Mouse (Mus musculus): ENCODE data around the gene Olfr901. TPM values are rescaled to one million over a fixed set of nuclear protein-coding genes. Genes with fewer than 3 reads are reported as not detected.
"Not testable (repeated sequence)": the region's sequence is repeated elsewhere in the genome, so short reads cannot be mapped to it uniquely, and the experiment has no call there.

The Olfr901 gene
- total RNA-seq (2021), result not detected
- long read RNA-seq, experiment 1, result 0 reads
- long read RNA-seq, experiment 2, result 0 reads

- DNase-seq, result no peak
Observed at GRCm38 (mm10) chr9:38429155-38429554, at the start of gene Olfr901. Gene Olfr901 (plus strand): TSS chr9:38429455.

DNA sequence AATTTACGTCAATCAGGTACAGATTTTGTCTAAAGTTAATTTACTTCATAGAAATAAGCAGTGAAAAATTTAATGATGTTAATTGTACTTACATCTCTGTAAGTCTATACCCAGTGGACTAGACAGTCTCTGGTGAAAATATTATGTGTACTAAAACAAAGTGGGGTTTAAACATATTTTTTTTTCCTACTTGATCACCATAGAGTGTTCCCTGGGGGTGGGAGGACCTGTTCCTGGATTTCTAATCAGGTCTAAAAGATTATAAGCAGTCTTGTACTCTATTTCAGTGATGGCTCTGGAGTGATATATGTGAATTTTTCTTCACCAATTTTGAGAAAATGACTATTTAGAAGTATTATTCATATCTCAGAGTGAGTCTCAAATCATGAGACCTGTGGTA is 27.9 kb upstream of the Olfr901 start, which contains the start of gene Olfr147:
Gene Olfr147 (plus strand): TSS at position 301 of the 400 bp plus-strand sequence.
- DNase-seq, result no peak

DNA sequence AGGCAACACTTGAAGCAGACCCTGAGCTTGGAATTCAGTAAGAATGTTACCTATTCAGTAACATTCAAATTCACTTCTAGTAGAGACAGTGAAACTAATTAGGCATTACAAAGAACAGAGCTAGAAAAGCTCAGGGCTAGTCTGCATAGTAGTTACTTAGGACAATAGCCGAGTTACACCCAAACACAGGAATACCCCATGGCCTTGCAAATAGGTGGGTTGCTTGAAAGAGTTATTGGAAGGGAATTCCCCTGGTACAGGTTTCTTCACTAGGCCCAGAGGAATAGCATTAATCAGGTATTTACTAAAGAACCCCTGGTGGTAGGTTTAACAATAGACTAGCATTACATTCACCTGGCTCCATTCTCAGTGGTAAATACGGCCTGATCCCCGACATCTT is 21.8 kb upstream of the Olfr901 start:
- not testable (repeated sequence) for DNase-seq

DNA sequence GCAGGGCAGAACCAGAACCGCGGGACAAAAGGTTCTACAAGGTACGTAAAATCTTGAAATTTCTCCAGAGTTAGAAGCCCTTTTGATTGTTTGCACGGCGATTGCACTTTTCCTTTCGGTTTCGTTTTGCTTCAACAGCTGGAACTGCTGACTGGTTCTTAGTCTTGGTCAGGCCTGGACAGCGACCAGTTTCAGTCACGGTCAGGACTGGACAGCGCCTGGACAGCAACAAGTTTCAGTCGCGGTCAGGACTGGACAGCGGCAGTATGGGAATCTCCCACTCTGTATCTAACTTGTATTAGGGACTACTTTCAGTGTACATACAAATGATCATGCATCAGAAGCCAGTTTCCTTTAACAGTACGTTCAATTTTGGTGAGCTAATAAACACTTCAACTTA is 15.8 kb upstream of the Olfr901 start:
- not testable (repeated sequence) for DNase-seq

GRCm38 (mm10) chr9:38423801-38424200 is 5.5 kb upstream of the Olfr901 start:
- DNase-seq, result no peak

DNA sequence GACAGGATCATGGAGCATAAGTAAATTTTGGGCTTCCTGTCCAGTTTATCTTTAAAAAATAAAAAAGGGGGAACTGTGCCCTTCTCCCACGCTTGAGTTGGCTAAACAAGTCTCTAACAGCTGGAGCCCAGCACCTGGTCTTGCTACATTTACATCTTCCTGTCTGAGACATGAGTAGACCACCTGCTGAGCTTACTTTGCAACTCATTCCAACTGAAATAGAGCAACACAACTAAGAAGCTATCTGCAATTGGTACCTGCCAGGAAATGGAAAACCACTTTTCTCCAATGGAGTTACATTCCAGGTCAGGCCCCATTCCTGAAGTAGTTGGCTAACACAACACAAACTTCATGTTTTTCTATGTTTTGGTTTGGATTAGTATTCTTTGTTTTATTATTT is 2.2 kb upstream of the Olfr901 start:
- no peak for DNase-seq

- DNase-seq, result no peak
Observed at GRCm38 (mm10) chr9:38447352-38447751, 18.1 kb downstream of the Olfr901 start, which contains the start of gene Olfr902. Gene Olfr902 (plus strand): TSS chr9:38447652.

DNA sequence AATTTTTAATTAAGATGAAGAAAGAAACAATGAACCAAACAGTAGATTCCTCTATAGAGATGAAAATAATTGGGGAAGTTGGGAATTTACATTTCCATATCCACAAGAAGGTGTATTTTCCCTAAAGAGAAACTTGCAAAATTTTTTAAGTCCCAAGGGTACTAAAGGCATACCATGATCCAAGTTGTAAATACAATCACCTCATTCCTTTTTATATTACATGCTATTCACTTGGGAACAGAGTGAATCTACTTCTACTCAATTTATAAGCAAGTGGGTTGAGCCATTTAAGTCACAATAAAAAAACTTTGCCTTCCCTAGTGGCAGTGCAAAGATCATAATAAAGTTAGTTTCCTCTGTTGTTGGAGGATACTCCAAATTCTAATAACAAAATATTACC is 33.6 kb downstream of the Olfr901 start, which contains the start of gene Olfr904:
Gene Olfr904 (plus strand): TSS at position 301 of the 400 bp plus-strand sequence.
- DNase-seq, result no peak

DNA sequence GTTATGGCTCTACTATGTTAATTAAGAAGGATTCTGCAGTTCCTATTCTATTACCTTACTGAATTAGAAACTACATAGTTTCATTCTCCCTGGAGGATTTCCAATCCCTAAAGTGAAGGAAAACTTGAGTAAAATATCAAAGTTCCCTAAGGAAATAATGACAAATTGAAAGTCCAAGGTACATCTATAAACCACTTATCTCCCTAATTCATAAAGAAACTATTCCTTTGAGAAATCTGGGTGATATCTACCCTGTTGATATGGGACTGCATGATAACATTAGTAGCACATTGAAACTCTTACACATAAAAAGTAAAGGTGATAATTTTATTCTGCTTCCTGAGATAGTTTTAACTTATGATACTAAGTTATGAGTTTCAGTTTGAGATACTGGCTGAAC is 41.6 kb downstream of the Olfr901 start, which contains the start of gene Olfr905:
Gene Olfr905 (plus strand): TSS at position 301 of the 400 bp plus-strand sequence.
- DNase-seq, result no peak

Other genes with a start within 250 kb of the Olfr901 start
- gene Olfr891, start 248.6 kb upstream of the Olfr901 start, total RNA-seq (2021), result not detected
- gene Olfr893, start 221.1 kb upstream of the Olfr901 start, total RNA-seq (2021), result not detected
- gene Olfr894, start 211.4 kb upstream of the Olfr901 start, total RNA-seq (2021), result not detected
- not detected for gene Olfr143, start 176.7 kb upstream of the Olfr901 start, total RNA-seq (2021)
- not detected for gene Olfr895, start 161.6 kb upstream of the Olfr901 start, total RNA-seq (2021)
- gene Olfr896-ps1, start 138.3 kb upstream of the Olfr901 start, total RNA-seq (2021), result not detected
- gene Olfr25, start 100.4 kb upstream of the Olfr901 start, total RNA-seq (2021), result not detected
- gene Olfr898, start 81.0 kb upstream of the Olfr901 start, total RNA-seq (2021), result not detected
- gene Olfr250, start 62.6 kb upstream of the Olfr901 start, total RNA-seq (2021), result not detected
- gene Olfr251, start 52.4 kb upstream of the Olfr901 start, total RNA-seq (2021), result not detected
- gene Olfr147, start 27.8 kb upstream of the Olfr901 start, total RNA-seq (2021), result not detected
- gene Olfr902, start 18.2 kb downstream of the Olfr901 start, total RNA-seq (2021), result not detected
- not detected for gene Olfr904, start 33.7 kb downstream of the Olfr901 start, total RNA-seq (2021)
- gene Olfr905, start 41.7 kb downstream of the Olfr901 start, total RNA-seq (2021), result not detected
- gene Olfr906, start 57.6 kb downstream of the Olfr901 start, total RNA-seq (2021), result not detected
- not detected for gene Olfr907, start 66.3 kb downstream of the Olfr901 start, total RNA-seq (2021)
- not detected for gene Olfr911-ps1, start 92.1 kb downstream of the Olfr901 start, total RNA-seq (2021)
- not detected for gene Olfr910, start 108.4 kb downstream of the Olfr901 start, total RNA-seq (2021)
- not detected for gene Olfr912, start 150.7 kb downstream of the Olfr901 start, total RNA-seq (2021)
- gene Olfr913, start 163.3 kb downstream of the Olfr901 start, total RNA-seq (2021), result not detected
- not detected for gene Olfr914, start 175.6 kb downstream of the Olfr901 start, total RNA-seq (2021)
- gene Olfr916, start 230.4 kb downstream of the Olfr901 start, total RNA-seq (2021), result not detected
- gene Olfr917, start 236.4 kb downstream of the Olfr901 start, total RNA-seq (2021), result not detected
- gene Olfr918, start 245.1 kb downstream of the Olfr901 start, total RNA-seq (2021), result not detected